Mouse (Mus musculus) embryonic facial prominence, embryonic 14.5 days (tissue): ENCODE data around the gene Cd2. TPM values are rescaled to one million over a fixed set of nuclear protein-coding genes. Genes with fewer than 3 reads are reported as not detected.

Source experiments
- ATAC-seq: fragments of 200-750 bp; cut with Nextera tagmentation; 2 replicates; pipeline ENCODE4 v1.8.0; 2017; ENCODE audit warnings: low read depth, moderate number of reproducible peaks, moderate TSS enrichment
- DNase-seq: peaks from one replicate; pipeline ENCODE4 v3.0.0-alpha.2; 2015; ENCODE audit warnings: low spot score
- H3K27ac ChIP-seq: fragments of 300-500 bp; sonication (generic); replicated peaks from 2 replicates; pipeline ENCODE4 v1.5.1; 2014; ENCODE audit warnings: low read depth, mild to moderate bottlenecking, low read length, moderate library complexity
- H3K27me3 ChIP-seq: fragments of 300-500 bp; sonication (generic); replicated peaks from 2 replicates; pipeline ENCODE4 v1.6.1; 2014; ENCODE audit warnings: low read length; ENCODE audit not compliant: control insufficient read depth, insufficient read depth
- H3K36me3 ChIP-seq: fragments of 300-500 bp; sonication (generic); 2 replicates; pipeline ENCODE4 v1.6.1; 2014; ENCODE audit warnings: low read length, mixed read lengths; ENCODE audit not compliant: control insufficient read depth, insufficient read depth
- H3K4me1 ChIP-seq: fragments of 300-500 bp; sonication (generic); 2 replicates; pipeline ENCODE4 v1.6.1; 2014; ENCODE audit warnings: antibody characterized with exemption, low read length; ENCODE audit not compliant: control insufficient read depth, insufficient read depth
- H3K4me2 ChIP-seq: fragments of 300-500 bp; sonication (generic); 2 replicates; pipeline ENCODE4 v1.6.1; 2014; ENCODE audit warnings: low read depth, mild to moderate bottlenecking, low read length, moderate library complexity, mixed read lengths
- H3K4me3 ChIP-seq: fragments of 300-500 bp; sonication (generic); 2 replicates; pipeline ENCODE4 v1.5.1; 2014; ENCODE audit warnings: low read depth, mild to moderate bottlenecking, low read length
- H3K9ac ChIP-seq: fragments of 300-500 bp; sonication (generic); 2 replicates; pipeline ENCODE4 v1.6.1; 2014; ENCODE audit warnings: low read depth, mild to moderate bottlenecking, low read length, moderate library complexity, mixed read lengths
- H3K9me3 ChIP-seq: fragments of 300-500 bp; sonication (generic); 2 replicates; pipeline ENCODE4 v1.6.1; 2016; ENCODE audit warnings: low read length; ENCODE audit not compliant: control insufficient read depth
- WGBS: fragments of 180-500 bp; shearing (Covaris S2); extraction: QIAGEN DNeasy Blood & Tissue Kit; methylation state at CpG from one replicate; pipeline ENCODE4 v1.1.7; 2014; 5-methylcytosine and 5-hydroxymethylcytosine counted together
- polyA plus RNA-seq: library from polyadenylated mRNA; unstranded; fragments of >200 nt; fragmentation: Nextera tagmentation; extraction: Ambion mirVana; gene quantifications from 2 replicates; pipeline ENCODE4 v1.2.1, GENCODE M21; 2014

The Cd2 gene
- polyA plus RNA-seq: 0.41 TPM in 1 of 2 replicates, not detected in the other

GRCm38 (mm10) chr3:101287911-101288311 is at the start of gene Cd2:
Gene Cd2 (minus strand): TSS chr3:101287939.
- no peaks in the 10 kb centered on the region for H3K9me3 ChIP-seq
- no peak within 1 kb of the TSS for H3K4me2 ChIP-seq
- no peaks in the 10 kb centered on the region for H3K4me1 ChIP-seq
- 32% methylated on average over 4 of the region's 4 CpGs for WGBS
- no peaks in the 10 kb centered on the region for H3K27me3 ChIP-seq
- ATAC-seq (no peak), DNase-seq (no peak)
- H3K27ac ChIP-seq: no peak within 1 kb of the TSS
- H3K4me3 ChIP-seq: no peak within 1 kb of the TSS
- no peak within 1 kb of the TSS for H3K9ac ChIP-seq
- no peaks in the 10 kb centered on the region for H3K36me3 ChIP-seq

- H3K4me1 ChIP-seq: peaks cover 16% of the 10 kb centered on the region; the same call in 1 of the 2 replicates
- no peak overlapping the region for H3K4me3 ChIP-seq
- no peaks in the 10 kb centered on the region for H3K27me3 ChIP-seq
- H3K9ac ChIP-seq: no peak overlapping the region
- H3K4me2 ChIP-seq: no peak overlapping the region
- no peak for ATAC-seq
- H3K27ac ChIP-seq: no peak overlapping the region; the same call in 1 of the 2 replicates
- WGBS: 37% methylated on average over 7 of the region's 7 CpGs
- no peaks in the 10 kb centered on the region for H3K36me3 ChIP-seq
- H3K9me3 ChIP-seq: 0 out of 2 replicates have a peak, but pooled peaks cover 7% of the 10 kb centered on the region
- DNase-seq: no peak
Measured at GRCm38 (mm10) chr3:101328617-101329016, 40.9 kb upstream of the Cd2 start.

GRCm38 (mm10) chr3:101327248-101327647 is 39.5 kb upstream of the Cd2 start:
- H3K27me3 ChIP-seq: no peaks in the 10 kb centered on the region
- 68% methylated on average over 2 of the region's 2 CpGs for WGBS
- no peak overlapping the region for H3K9ac ChIP-seq
- no peak for ATAC-seq
- no peak overlapping the region for H3K27ac ChIP-seq
- H3K4me1 ChIP-seq: peaks cover 18% of the 10 kb centered on the region; the same call in 1 of the 2 replicates
- no peak overlapping the region for H3K4me2 ChIP-seq
- H3K4me3 ChIP-seq: no peak overlapping the region
- DNase-seq: no peak
- H3K9me3 ChIP-seq: 0 out of 2 replicates have a peak, but pooled peaks cover 7% of the 10 kb centered on the region
- H3K36me3 ChIP-seq: no peaks in the 10 kb centered on the region

GRCm38 (mm10) chr3:101322437-101322836 is 34.7 kb upstream of the Cd2 start:
- Histone ChIP-seq H3K9ac (no peak overlapping the region), H3K4me2 (no peak overlapping the region), H3K9me3 (no peaks in the 10 kb centered on the region; the same call in 1 of the 2 replicates), H3K4me3 (no peak overlapping the region), H3K36me3 (no peaks in the 10 kb centered on the region), H3K27ac (no peak overlapping the region), H3K4me1 (peaks cover 15% of the 10 kb centered on the region), H3K27me3 (no peaks in the 10 kb centered on the region)
- no peak for ATAC-seq
- DNase-seq: peak; percentile 38
- 58% methylated on average over 10 of the region's 10 CpGs for WGBS

GRCm38 (mm10) chr3:101320874-101321273 is 33.1 kb upstream of the Cd2 start:
- Histone ChIP-seq H3K27me3 (no peaks in the 10 kb centered on the region), H3K9ac (no peak overlapping the region), H3K4me1 (peaks cover 11% of the 10 kb centered on the region), H3K4me3 (no peak overlapping the region), H3K27ac (peak overlapping the region; percentile 22; the same call in 1 of the 2 replicates), H3K4me2 (no peak overlapping the region), H3K36me3 (no peaks in the 10 kb centered on the region), H3K9me3 (no peaks in the 10 kb centered on the region; the same call in 1 of the 2 replicates)
- ATAC-seq (peak; percentile 51), DNase-seq (peak; percentile 69)
- WGBS: 34% methylated on average over 7 of the region's 7 CpGs

- no peak for ATAC-seq
- WGBS: 82% methylated on average over 6 of the region's 6 CpGs
- H3K9me3 ChIP-seq: no peaks in the 10 kb centered on the region; the same call in 1 of the 2 replicates
- no peaks in the 10 kb centered on the region for H3K36me3 ChIP-seq
- DNase-seq: peak; percentile 29
- no peak overlapping the region for H3K4me3 ChIP-seq
- no peaks in the 10 kb centered on the region for H3K27me3 ChIP-seq
- H3K4me1 ChIP-seq: peaks cover 11% of the 10 kb centered on the region
- H3K4me2 ChIP-seq: no peak overlapping the region
- no peak overlapping the region for H3K9ac ChIP-seq
- H3K27ac ChIP-seq: no peak overlapping the region
Measured at GRCm38 (mm10) chr3:101318516-101319170, 30.9 kb upstream of the Cd2 start.

GRCm38 (mm10) chr3:101318115-101318514 is 30.4 kb upstream of the Cd2 start:
- no peaks in the 10 kb centered on the region; the same call in 1 of the 2 replicates for H3K9me3 ChIP-seq
- no peak overlapping the region for H3K4me3 ChIP-seq
- H3K4me2 ChIP-seq: no peak overlapping the region
- peaks cover 11% of the 10 kb centered on the region for H3K4me1 ChIP-seq
- no peak overlapping the region for H3K27ac ChIP-seq
- ATAC-seq (no peak), DNase-seq (peak; percentile 33)
- WGBS: 72% methylated on average over 6 of the region's 6 CpGs
- no peaks in the 10 kb centered on the region for H3K27me3 ChIP-seq
- no peaks in the 10 kb centered on the region for H3K36me3 ChIP-seq
- no peak overlapping the region for H3K9ac ChIP-seq

- Histone ChIP-seq H3K4me3 (no peak overlapping the region), H3K9ac (no peak overlapping the region), H3K27ac (no peak overlapping the region), H3K9me3 (no peaks in the 10 kb centered on the region; the same call in 1 of the 2 replicates), H3K4me2 (no peak overlapping the region), H3K36me3 (no peaks in the 10 kb centered on the region), H3K4me1 (no peaks in the 10 kb centered on the region), H3K27me3 (no peaks in the 10 kb centered on the region)
- DNase-seq (peak; percentile 31), ATAC-seq (no peak)
- 74% methylated on average over 6 of the region's 6 CpGs for WGBS
Measured at GRCm38 (mm10) chr3:101314954-101315353, 27.2 kb upstream of the Cd2 start.
